19 mouse cellular contexts compared by ENCODE assay signal in the genomic region with DNA sequence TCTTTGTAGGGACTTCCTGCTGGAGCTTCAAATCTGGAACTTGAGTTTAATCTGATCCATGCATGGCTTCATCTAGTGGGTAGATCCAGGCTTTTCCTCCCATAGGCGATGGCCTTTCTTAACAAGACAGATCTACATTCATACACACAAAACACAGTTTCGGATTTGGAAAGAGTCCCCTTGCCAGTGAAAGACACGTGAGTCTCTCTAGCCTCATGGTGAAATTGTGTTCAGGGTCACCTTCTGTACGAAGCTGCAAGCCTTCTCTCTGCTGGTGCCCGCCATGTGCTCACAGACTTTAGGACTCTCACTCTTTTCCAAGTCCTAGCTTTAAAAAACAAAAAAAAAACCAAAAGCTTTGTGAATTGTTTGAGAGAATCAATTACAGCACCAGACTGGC. TPM values are rescaled to one million over a fixed set of nuclear protein-coding genes. Genes with fewer than 3 reads are reported as not detected.
DNase-seq lines count a peak whose midpoint lies in the region; TF ChIP-seq lines count a peak whose summit lies in the region.
"Had no signal": no experiment of that assay in that cellular context is flagged by ENCODE, and none has a peak within 500 bp of the region (broad histone marks: within the 10 kb centered on the region; RNA-seq: fewer than 3 reads in every experiment).

No protein-coding gene starts in this region.

- H3K9me3 ChIP-seq in MEL (replicated peaks; ENCODE audit: insufficient read depth, low read length): no peaks in the 10 kb centered on the region
- H3K9me3 ChIP-seq: embryonic facial prominence, embryonic 15.5 days; forebrain, embryonic 12.5 days; G1E; heart, embryonic 15.5 days; hindbrain, embryonic 13.5 days had no signal

- TF ChIP-seq EP300 in MEL (IDR thresholded peaks at IDR 0.05; ENCODE audit: low read depth in 1 of 2, low read length in 2 of 2): no peak

- peaks cover 0 to 6% of the 10 kb centered on the region in 2 experiments; a peak in 2 of 4 replicates for H3K4me1 ChIP-seq in MEL (ENCODE audit: control insufficient read depth in 1 of 2, insufficient read depth in 2 of 2, low read length in 2 of 2)
- peaks cover 2% of the 10 kb centered on the region for H3K4me1 ChIP-seq in brown adipose tissue, adult 24 weeks (ENCODE audit: control insufficient read depth, insufficient read depth, insufficient read length, low read length)

- peak overlapping the region; percentile 68; the same call in 1 of the 2 replicates for H3K27ac ChIP-seq in layer of hippocampus, adult 2 months
- no peak overlapping the region for H3K27ac ChIP-seq in MEL (ENCODE audit: control insufficient read depth, low read depth, low read length)
- H3K27ac ChIP-seq in brown adipose tissue, adult 24 weeks (replicated peaks; ENCODE audit: low read depth, low read length): peak overlapping the region; percentile 40; the same call in 1 of the 2 replicates
- H3K27ac ChIP-seq: forebrain, embryonic 12.5 days; heart, adult 2 months; heart, embryonic 15.5 days; hindbrain, embryonic 13.5 days had no signal

- no peak for DNase-seq in layer of hippocampus, adult 2 months (ENCODE audit: low spot score in 2 of 2)
- no peak for DNase-seq in layer of hippocampus, postnatal 25 days (ENCODE audit: extremely low spot score in 1 of 2, low spot score in 1 of 2)
- DNase-seq in MEL (ENCODE audit: low read depth, low spot score): no peak
- DNase-seq in cerebellum, postnatal 10 days: no peak
- no peak for DNase-seq in embryo, embryonic 9.5 days (ENCODE audit: extremely low spot score)
- DNase-seq: cerebellum, adult 18-20 months; cerebellum, adult 9-11 months; gastrocnemius, postnatal 10 days; heart, adult 2 months; heart, postnatal 14 days had no signal

- no peaks in the 10 kb centered on the region; a peak in 2 of 4 replicates for H3K27me3 ChIP-seq in MEL (ENCODE audit: control insufficient read depth in 1 of 2, insufficient read depth in 2 of 2, low read length in 2 of 2)

- 0 out of 2 replicates have a peak overlapping the region, but pooled peaks have one; percentile 2 for H3K9ac ChIP-seq in MEL (ENCODE audit: control insufficient read depth, low read depth, low read length, poor library complexity, severe bottlenecking)
- H3K9ac ChIP-seq: embryonic facial prominence, embryonic 15.5 days; forebrain, embryonic 12.5 days; heart, embryonic 15.5 days; hindbrain, embryonic 13.5 days had no signal

- no peak for TF ChIP-seq POLR2A in MEL (IDR thresholded peaks at IDR 0.05; ENCODE audit: control insufficient read depth in 1 of 2, insufficient read depth in 1 of 2, low read depth in 1 of 2, low read length in 2 of 2, poor library complexity in 1 of 2)

- H3K79me2 ChIP-seq in MEL (ENCODE audit: control insufficient read depth, insufficient read depth, low read length, poor library complexity): no peaks in the 10 kb centered on the region

- TF ChIP-seq RAD21 in MEL (IDR thresholded peaks at IDR 0.05; ENCODE audit: low read depth, low read length): no peak

- peaks cover 0 to 5% of the 10 kb centered on the region in 2 experiments; a peak in 1 of 4 replicates for H3K36me3 ChIP-seq in MEL (ENCODE audit: control insufficient read depth in 1 of 2, insufficient read depth in 2 of 2, low read length in 2 of 2)
- H3K36me3 ChIP-seq: embryonic facial prominence, embryonic 15.5 days; forebrain, embryonic 12.5 days; G1E; heart, embryonic 15.5 days; hindbrain, embryonic 13.5 days had no signal

- TF ChIP-seq CTCF in layer of hippocampus, adult 2 months (conservative IDR thresholded peaks at IDR 0.05): no peak
- TF ChIP-seq CTCF in MEL (IDR thresholded peaks at IDR 0.05 in 2 of 3, conservative IDR thresholded peaks at IDR 0.05 in 1 of 3; ENCODE audit: control insufficient read depth in 1 of 3, insufficient read depth in 1 of 3, low read depth in 2 of 3, low read length in 3 of 3, poor library complexity in 1 of 3, severe bottlenecking in 1 of 3): no peak

- H3K4me3 ChIP-seq in layer of hippocampus, adult 2 months: no peak overlapping the region
- H3K4me3 ChIP-seq in MEL (ENCODE audit: control insufficient read depth in 1 of 2, insufficient read depth in 1 of 2, low read depth in 2 of 2, low read length in 2 of 2): peak overlapping the region; percentile 11 to 33; a peak in 3 of 4 replicates
- no peak overlapping the region for H3K4me3 ChIP-seq in brown adipose tissue, adult 24 weeks (ENCODE audit: insufficient read depth, low read depth, low read length)
- H3K4me3 ChIP-seq: embryonic facial prominence, embryonic 15.5 days; erythroblast, embryonic 14.5 days; forebrain, embryonic 12.5 days; heart, adult 2 months; heart, embryonic 15.5 days; hindbrain, embryonic 13.5 days had no signal

TF ChIP-seq in MEL, 35 proteins besides CTCF, POLR2A, EP300 and RAD21:
- TF ChIP-seq MAX (IDR thresholded peaks at IDR 0.05; ENCODE audit: low read length): no peak
- peak; percentile 1; the same call in 1 of the 2 replicates for TF ChIP-seq MYC (IDR thresholded peaks at IDR 0.05; ENCODE audit: low read depth, low read length)

RNA-seq across cellular contexts. Expression of a gene that starts 51.4 kb away (rescaled TPM):
- total RNA-seq in layer of hippocampus, adult 2 months (2021): 1 to 10 TPM; 4.5 to 4.8 TPM
- 1 to 10 TPM; 5.7 to 6.0 TPM for total RNA-seq in layer of hippocampus, postnatal 25 days (2021)
- total RNA-seq in MEL (2012; rRNA removed): not detected in 2 replicates
- polyA plus RNA-seq in MEL (2012; ENCODE audit: insufficient read depth in 1 of 2, insufficient read length in 2 of 2, low read depth in 1 of 2, low replicate concordance in 2 of 2, missing spikeins in 1 of 2): not detected
- not detected in 2 replicates for polyA plus RNA-seq in brown adipose tissue, adult 24 weeks (2012; ENCODE audit: insufficient read depth, insufficient read length, missing spikeins)
- total RNA-seq: G1E; heart, adult 2 months; heart, postnatal 14 days; hematopoietic stem cell, adult 5-6 weeks had no signal
- polyA plus RNA-seq: G1E; gonadal fat pad, adult 2 months; heart, adult 2 months had no signal

Comparison
In these comparisons a context has a peak if more than half of its experiments do, and no peak if none do; other contexts are left out.
1. H3K4me3 ChIP-seq: peak in MEL (2 of 2); none in layer of hippocampus, adult 2 months (single experiment) and brown adipose tissue, adult 24 weeks (single experiment).